Mouse (Mus musculus) urinary bladder, postnatal 10 days (tissue): ENCODE measurements around the gene Gm44596.
A peak's percentile ranks its signal among the peaks of the same experiment; 100 is the strongest.

Experiments
- DNase-seq: peaks from one replicate; pipeline ENCODE4 v3.0.0; 2022; ENCODE audit warnings: low spot score

The Gm44596 gene

DNA sequence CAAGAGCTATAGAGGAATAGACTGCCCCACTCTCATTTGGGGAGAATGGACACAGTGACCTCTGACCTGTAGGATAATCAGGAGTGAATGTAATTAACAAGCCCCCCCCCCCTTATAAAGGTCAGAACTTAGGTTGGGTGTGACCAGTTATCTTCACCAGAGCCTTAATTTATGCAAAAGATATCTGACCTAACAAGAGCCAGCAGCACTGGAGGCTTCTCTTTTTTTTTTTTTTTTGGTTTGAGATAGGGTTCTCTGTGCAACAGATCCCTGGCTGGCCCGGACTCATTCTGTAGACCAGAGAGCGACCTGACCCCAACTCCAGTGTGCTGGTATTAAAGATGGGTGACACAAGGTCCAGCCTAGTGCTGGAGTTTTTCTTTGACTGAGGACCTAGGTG lies 54.0 kb downstream of the Gm44596 start:
- no peak for DNase-seq

DNA sequence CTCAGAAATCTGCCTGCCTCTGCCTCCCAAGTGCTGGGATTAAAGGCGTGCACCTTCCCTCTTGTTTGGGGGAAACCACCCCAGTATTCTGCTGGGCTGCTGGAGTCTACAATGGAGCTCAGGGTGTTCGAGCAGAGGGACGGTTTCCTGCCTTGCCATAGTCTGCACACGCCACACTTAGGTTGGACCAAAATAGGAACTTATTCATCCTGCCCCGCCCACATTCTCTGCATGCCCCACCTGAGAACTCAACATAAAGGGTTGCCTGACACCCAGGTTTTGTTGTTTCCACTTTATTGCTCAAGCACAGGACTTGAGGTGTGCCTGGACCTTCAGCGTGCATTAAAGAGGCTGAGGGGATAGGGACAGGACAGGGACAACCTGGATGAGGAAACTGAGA lies 54.5 kb downstream of the Gm44596 start:
- DNase-seq: no peak

DNA sequence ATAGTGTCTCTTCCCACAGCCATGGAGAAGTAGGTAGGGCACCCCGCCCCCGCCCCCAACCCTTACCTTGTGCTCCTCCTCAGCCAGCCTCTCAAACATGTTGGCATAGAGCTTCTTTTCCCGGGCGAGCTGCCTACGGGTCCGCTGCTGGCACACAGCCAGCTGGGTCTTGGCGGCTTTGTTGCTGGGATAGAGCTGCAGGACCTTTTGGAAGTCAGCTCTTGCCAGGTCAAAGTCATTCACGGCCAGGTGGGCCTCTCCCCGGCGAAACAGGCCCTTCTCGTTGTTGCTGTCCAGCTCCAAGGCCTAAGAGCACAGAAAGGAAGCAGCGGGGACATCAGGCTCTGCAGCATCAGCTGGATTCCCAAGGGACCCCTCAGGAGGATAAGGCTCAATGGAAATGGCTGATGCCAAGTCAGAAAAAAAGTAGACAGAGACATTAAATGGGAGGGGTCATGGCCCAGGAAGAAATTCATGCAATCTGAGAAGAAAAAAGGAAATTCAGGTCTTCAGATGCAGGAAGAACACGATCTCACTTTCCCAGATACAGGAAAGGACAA lies 57.1 kb downstream of the Gm44596 start:
- DNase-seq: no peak

DNA sequence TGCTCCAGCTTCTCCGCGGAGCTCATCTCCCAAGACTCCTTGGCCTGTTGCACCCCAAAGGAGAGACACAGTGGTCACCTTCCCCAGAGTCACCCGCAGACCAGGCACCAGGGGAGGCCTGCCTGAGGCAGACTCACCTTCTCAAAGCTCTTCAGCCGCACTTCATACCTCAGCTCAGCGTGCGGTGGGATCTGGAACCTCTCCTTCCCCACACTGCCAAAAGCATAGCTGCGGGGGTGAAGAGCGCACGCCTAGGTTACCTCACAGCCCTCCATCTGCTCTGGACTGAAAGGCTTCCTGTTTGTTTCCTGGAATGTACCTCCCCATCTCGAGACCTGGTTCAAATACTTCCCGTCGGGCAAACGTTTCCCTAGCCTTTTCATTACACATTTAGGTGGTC lies 58.3 kb downstream of the Gm44596 start:
- DNase-seq: no peak

DNA sequence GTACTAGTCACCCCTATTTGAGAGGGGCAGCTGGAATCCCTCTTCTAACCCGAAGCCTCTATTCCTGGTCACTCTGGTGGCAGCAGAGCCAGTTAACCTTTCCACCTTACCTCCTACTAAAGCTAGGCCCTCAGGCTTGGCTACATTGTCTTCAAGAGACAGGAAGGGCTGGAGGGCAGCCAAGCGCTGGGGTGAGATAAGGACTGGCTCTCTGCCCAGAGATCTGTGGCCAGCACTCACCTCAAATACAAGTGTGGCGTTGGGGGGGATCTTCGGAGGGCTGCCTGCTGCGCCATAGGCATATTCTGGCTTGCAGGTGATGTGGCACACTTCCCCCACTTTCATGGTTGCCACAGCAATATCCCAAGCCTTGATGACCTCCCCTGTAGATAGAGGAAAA lies 60.2 kb downstream of the Gm44596 start:
- no peak for DNase-seq

DNA sequence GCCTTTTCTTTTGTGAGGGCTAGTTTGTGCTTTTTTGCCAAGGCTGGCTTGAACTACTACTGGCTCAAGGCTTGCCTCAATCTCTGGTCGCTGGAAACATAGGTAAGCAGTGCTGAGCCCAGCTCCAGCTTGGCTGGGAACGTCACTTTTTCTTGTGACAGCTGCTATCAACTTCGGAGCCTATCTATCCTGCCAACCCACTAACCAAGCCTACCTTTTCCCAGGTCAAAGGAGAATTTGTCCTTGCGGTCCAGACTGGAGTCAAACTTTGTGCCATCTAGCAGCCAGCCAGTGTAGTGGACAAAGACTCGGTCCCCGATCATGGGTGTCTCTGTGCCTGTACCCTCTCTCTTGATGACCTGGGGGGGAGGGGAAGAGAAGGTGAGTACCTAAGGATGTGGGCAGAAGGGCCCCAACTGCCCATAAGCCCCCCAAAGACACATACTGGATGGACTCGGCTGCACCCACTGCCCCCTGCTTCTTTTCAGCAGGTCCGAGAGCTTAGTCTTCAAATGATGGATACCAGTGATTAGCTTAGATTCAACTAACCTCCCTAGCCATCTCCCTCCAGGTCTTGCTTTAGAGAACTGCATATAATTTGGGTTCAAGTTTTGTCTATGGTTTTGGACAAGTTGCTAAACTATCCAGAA lies 61.2 kb downstream of the Gm44596 start:
- no peak for DNase-seq

DNA sequence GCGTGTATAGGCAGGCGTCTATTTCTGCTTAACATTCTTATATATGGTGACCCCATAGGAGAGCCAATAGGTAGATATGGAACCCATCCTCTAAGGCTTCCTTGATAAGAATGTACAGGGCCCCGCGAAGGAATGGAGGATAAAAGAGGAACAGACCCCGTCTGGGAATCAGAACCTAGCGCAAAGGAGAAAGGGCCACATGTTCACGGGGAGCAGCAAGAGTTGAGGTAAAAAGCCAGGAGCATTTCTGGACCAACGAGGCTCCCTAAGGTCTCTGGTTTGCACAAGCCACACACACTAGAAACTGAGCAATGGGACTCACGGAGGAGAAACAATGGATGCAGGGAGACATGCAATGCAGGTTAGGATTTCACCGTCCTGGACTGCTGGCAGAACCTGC lies 62.0 kb downstream of the Gm44596 start:
- DNase-seq: no peak

DNA sequence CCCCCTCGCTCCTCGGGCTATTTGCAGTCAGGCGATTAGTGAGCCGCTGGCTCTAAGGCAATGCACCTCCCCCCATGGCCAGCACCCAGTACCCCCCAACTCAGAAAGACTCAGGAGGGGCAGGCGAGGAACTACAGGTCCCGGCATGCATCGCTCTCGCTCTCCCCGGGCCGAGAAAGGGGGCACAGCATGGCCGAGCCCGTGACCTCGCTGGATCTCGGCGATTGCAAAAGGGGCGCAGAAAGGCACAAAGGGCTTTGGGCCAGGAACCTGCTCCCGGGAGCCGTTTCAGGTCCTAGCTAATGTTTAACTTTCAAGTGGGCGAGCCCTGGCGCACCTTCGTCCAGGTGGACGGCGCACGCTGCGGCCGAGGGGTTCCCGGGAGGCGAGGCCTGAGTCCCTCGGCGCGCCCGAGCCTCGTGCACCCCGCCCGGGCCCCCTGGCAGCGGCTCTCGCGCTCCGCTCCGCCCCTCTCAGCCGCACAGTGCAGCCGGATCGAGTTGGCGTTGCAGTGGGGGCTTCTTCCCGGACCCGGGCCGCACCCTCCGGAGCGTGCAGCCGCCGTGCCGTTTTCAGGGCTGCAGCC lies 62.5 kb downstream of the Gm44596 start:
- DNase-seq: peak; percentile 16

DNA sequence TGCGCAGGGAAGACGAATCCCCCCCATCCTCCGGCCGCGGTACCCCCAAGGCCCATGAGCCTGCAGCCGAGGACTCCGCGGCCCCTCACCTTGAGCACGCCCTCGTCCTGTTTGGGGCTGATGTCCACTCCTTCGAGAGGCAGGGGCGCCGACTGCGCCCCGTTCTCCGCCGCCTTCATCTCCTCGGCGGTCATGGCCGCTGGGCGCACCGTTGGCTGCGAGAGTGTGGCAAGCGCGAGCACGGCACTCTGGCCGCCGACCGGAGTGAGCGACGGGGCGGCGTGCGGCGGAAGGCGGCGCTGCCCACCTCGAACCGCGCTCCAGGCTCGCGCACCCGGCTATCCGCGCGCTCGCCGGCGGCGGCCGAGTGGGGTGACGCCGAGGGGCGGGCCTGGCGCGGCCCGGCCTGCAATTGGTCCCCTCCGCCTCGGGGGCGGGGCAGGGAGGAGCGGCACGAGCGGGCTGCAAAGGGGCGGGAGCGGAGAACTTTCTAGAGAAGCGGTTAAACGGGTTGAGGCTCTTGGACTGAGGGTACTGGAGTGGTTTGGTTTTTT lies 63.1 kb downstream of the Gm44596 start, which contains the start of gene Fkbp4:
TSS of gene Fkbp4 (minus strand) at position 361 of the 554 bp plus-strand sequence.
- DNase-seq: peak; percentile 70

DNA sequence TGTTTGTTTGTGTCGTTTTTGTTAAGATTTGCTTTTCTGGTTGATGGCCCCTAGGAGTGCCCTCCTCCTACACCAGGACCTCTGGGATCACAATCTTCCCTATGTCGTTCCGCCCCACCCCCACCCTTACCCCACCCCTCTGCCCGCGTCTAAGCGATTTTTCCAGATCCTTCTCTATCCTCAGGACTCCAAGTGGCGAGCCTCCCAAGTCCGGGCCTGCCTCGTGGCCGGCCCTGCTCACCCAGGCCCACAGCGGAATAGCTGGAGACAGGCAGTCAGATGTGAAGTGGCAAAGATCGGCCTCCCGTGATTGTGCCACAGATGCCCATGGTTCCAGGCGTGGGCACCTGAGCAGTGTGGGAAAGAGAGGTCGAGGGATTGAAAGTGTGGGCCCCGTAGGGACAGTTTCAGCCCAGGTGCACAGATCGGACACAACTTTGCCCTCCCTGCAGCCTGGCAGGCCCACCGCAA lies 63.6 kb downstream of the Gm44596 start:
- no peak for DNase-seq

DNA sequence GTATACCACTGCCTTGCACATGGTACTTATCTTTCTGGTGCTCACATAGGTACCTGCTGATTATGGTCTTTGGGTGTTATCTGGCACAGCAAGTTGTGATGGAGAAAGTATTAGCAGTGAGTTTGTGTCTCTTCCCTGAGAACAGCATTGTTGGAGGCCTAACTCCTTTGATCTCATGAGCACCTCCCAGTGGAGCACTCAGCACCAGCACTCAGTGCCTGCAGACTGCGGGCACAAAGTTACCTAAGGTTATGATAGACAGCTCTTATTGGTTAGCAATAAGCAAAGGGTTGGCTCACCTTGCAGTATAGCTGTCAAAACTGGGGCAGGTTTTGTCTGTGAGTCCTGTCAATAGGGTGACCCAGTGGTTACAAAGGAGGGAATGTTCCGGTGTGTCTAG lies 64.9 kb downstream of the Gm44596 start:
- no peak for DNase-seq

DNA sequence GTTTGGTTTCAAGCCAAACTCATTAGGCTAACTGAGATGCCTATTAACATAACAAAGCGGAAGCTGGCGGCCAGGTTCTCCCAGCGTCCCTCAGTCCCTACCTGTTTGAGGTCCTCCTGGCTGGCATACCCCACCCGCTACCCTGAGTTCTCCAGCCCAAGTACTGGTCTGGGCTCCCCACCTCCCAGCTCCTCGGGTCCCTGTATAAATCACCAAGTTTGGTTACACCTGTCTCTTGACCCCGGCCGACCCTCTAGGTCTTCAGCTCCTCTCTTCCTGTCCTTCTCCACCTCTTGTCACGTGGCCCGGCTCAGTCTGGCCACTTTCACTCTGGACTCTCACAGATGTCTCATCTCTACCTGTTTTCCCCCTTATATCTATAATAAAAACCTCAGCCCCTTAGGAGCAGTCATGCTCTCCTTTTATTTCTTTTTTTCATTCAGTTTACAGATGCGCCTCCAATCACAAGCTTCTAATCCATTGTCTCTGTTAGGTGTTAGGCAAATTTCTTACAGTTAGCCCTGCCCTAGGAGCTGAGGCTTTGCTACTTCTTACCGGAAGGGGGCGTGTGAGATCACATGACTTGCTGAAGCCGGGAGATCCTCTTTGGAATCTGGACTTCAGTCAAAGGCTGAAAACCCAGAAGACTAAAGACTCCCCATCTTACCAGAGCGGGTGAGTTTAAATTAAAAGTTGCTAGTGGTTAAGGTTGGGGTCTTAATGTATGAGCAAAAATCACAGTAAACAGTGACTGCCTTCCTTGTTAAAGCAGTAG lies 70.6 kb downstream of the Gm44596 start:
- DNase-seq: no peak

DNA sequence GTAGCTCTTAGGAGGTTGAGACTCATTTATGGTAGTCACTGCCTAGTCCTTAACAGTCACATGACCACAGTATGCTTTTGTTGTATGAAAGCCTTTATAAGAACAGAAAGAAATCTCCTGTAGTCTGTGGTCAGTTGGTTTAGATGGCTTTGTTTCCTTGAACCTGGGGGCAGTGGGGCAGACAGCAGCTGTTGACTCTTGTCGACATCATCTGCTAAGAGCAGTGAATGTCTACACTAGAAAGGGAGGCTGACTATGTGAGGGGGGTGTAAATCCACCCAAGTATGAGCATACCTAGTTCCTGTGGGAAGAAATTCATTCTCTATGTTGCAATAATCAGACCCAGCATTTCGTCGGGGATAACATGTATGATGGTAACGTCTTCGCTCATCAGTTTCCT lies 71.8 kb downstream of the Gm44596 start:
- DNase-seq: no peak

DNA sequence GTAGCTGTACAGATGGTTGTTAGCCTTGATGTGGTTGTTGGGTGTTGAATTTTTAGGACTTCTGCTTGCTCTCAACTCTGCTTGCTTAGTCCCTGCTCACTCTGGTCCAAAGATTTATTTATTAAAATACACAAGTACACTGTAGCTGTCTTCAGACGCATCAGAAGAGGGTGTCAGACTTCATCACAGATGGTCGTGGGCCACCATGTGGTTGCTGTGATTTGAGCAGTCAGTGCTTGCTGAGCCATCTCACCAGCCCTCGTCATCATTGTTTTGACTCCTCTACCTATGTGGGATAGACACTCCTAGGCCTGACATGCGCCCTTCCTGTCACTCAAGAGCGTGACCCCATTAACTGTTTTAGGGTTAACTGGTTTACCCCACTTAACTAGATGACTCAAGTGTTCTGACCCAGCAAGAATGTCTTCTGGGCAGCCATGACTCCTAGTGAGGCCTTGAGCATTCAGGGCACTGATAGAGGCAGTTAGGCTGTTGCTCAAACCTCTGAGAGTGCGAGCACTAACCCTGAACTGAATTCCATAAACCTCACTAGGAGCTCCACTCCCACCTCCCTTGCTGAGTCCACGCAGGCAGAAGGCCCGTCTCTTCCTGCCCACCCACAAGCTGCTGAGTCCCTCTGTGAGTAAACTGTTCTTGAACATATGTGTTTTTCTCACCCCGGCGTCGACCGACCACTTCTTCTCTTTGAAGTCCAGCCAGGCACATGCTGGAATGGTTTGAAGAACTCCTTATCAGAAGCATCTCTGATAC lies 80.7 kb downstream of the Gm44596 start:
- no peak for DNase-seq
